Mouse (Mus musculus) E14TG2a.4 (cell line): ENCODE results near the gene Trdmt1.

Experiments
- CTCF ChIP-seq: conservative IDR thresholded peaks from 2 replicates; pipeline ENCODE4 v1.5.1; 2014; ENCODE audit warnings: low read length
- NANOG ChIP-seq: IDR thresholded peaks from 2 replicates; pipeline ENCODE4 v1.6.1; 2014; ENCODE audit warnings: borderline replicate concordance, low read length, mixed read lengths
- POU5F1 ChIP-seq: IDR thresholded peaks from 2 replicates; pipeline ENCODE4 v1.6.1; 2014; ENCODE audit warnings: low read length, borderline replicate concordance

GRCm38 (mm10) chr2:13538704-13539377, 5.6 kb downstream of the Trdmt1 start:
- no peak for TF ChIP-seq CTCF
- no peak for TF ChIP-seq POU5F1
- no peak for TF ChIP-seq NANOG
